12 mouse cellular contexts compared by ENCODE assay signal in genomic region chr5:76016086-76016485, GRCm38 (mm10). TPM values are rescaled to one million over a fixed set of nuclear protein-coding genes. Genes with fewer than 3 reads are reported as not detected.
DNase-seq lines count a peak whose midpoint lies in the region; ATAC-seq and TF ChIP-seq lines count a peak whose summit lies in the region.
"Had no signal": no experiment of that assay in that cellular context is flagged by ENCODE, and none has a peak within 500 bp of the region (broad histone marks: within the 10 kb centered on the region; RNA-seq: fewer than 3 reads in every experiment).

No protein-coding gene starts in this region.

- WGBS in heart, embryonic 11.5 days (ENCODE audit: insufficient replicate concordance) = 59% methylated on average over 8 of the region's 8 CpGs
- 39% methylated on average over 8 of the region's 8 CpGs for WGBS in lung, postnatal 0 days
- 73% methylated on average over 8 of the region's 8 CpGs for WGBS in hindbrain, embryonic 11.5 days

- no peak for TF ChIP-seq EP300 in lung, postnatal 0 days (IDR thresholded peaks at IDR 0.05)

- no peak for ATAC-seq in heart, embryonic 11.5 days (replicated peaks; ENCODE audit: insufficient number of reproducible peaks, low FRiP score, low TSS enrichment)
- ATAC-seq in lung, postnatal 0 days = no peak
- ATAC-seq in erythroid progenitor cell, adult 5-6 weeks (replicated peaks; ENCODE audit: low FRiP score, poor library complexity, severe bottlenecking) = no peak
- no peak for ATAC-seq in hindbrain, embryonic 11.5 days (ENCODE audit: low FRiP score)

- no peak overlapping the region for H3K9ac ChIP-seq in heart, embryonic 11.5 days (ENCODE audit: low read depth, low read length)
- no peak overlapping the region for H3K9ac ChIP-seq in lung, postnatal 0 days (replicated peaks; ENCODE audit: low read depth)
- H3K9ac ChIP-seq in hindbrain, embryonic 11.5 days (ENCODE audit: low read depth, low read length) = no peak overlapping the region
- H3K9ac ChIP-seq: forebrain, embryonic 12.5 days; liver, embryonic 14.5 days had no signal

- no peaks in the 10 kb centered on the region for H3K27me3 ChIP-seq in heart, embryonic 11.5 days (ENCODE audit: control insufficient read depth, insufficient read depth, low read length)
- H3K27me3 ChIP-seq in lung, postnatal 0 days (replicated peaks; ENCODE audit: insufficient read depth, low read length) = no peaks in the 10 kb centered on the region
- H3K27me3 ChIP-seq in hindbrain, embryonic 11.5 days (ENCODE audit: control insufficient read depth, insufficient read depth, low read length) = no peaks in the 10 kb centered on the region
- H3K27me3 ChIP-seq: forebrain, embryonic 12.5 days had no signal

- H3K4me3 ChIP-seq in heart, embryonic 11.5 days (ENCODE audit: low read depth, low read length) = no peak overlapping the region
- H3K4me3 ChIP-seq in lung, postnatal 0 days (ENCODE audit: low read depth, low read length) = no peak overlapping the region
- no peak overlapping the region for H3K4me3 ChIP-seq in hindbrain, embryonic 11.5 days (ENCODE audit: low read depth, low read length)
- H3K4me3 ChIP-seq: forebrain, embryonic 12.5 days had no signal

- H3K4me2 ChIP-seq in heart, embryonic 11.5 days = no peak overlapping the region
- no peak overlapping the region for H3K4me2 ChIP-seq in lung, postnatal 0 days (replicated peaks; ENCODE audit: low read depth, low read length)
- no peak overlapping the region for H3K4me2 ChIP-seq in hindbrain, embryonic 11.5 days (replicated peaks; ENCODE audit: low read depth, low read length)
- H3K4me2 ChIP-seq: forebrain, embryonic 12.5 days had no signal

- H3K4me1 ChIP-seq in heart, embryonic 11.5 days (ENCODE audit: control insufficient read depth, insufficient read depth, low read length) = no peaks in the 10 kb centered on the region
- no peaks in the 10 kb centered on the region for H3K4me1 ChIP-seq in lung, postnatal 0 days (ENCODE audit: insufficient read depth, low read depth, low read length)
- no peaks in the 10 kb centered on the region for H3K4me1 ChIP-seq in hindbrain, embryonic 11.5 days (replicated peaks; ENCODE audit: control insufficient read depth, insufficient read depth, low read length)
- H3K4me1 ChIP-seq: forebrain, embryonic 12.5 days had no signal

- no peaks in the 10 kb centered on the region for H3K9me3 ChIP-seq in heart, embryonic 11.5 days (replicated peaks; ENCODE audit: control insufficient read depth, low read length)
- no peaks in the 10 kb centered on the region for H3K9me3 ChIP-seq in lung, postnatal 0 days (ENCODE audit: low read length)
- H3K9me3 ChIP-seq in hindbrain, embryonic 11.5 days (ENCODE audit: control insufficient read depth, low read length) = no peaks in the 10 kb centered on the region
- H3K9me3 ChIP-seq: forebrain, embryonic 12.5 days had no signal

- H3K27ac ChIP-seq in heart, embryonic 11.5 days (ENCODE audit: low read depth, low read length) = no peak overlapping the region
- peak overlapping the region; percentile 64; the same call in 1 of the 2 replicates for H3K27ac ChIP-seq in lung, postnatal 0 days (ENCODE audit: low read length)
- H3K27ac ChIP-seq in hindbrain, embryonic 11.5 days (ENCODE audit: low read depth, low read length) = no peak overlapping the region
- H3K27ac ChIP-seq: forebrain, embryonic 12.5 days; liver, embryonic 14.5 days had no signal

- no peaks in the 10 kb centered on the region for H3K36me3 ChIP-seq in heart, embryonic 11.5 days (ENCODE audit: control insufficient read depth, insufficient read depth, low read length)
- H3K36me3 ChIP-seq in lung, postnatal 0 days (ENCODE audit: insufficient read depth, low read length) = no peaks in the 10 kb centered on the region
- no peaks in the 10 kb centered on the region for H3K36me3 ChIP-seq in hindbrain, embryonic 11.5 days (ENCODE audit: control insufficient read depth, insufficient read depth, low read length)
- H3K36me3 ChIP-seq: forebrain, embryonic 12.5 days had no signal

- no peak for TF ChIP-seq CTCF in lung, postnatal 0 days (IDR thresholded peaks at IDR 0.05)

- peak; percentile 92 for DNase-seq in heart, adult 11 months
- DNase-seq in lung, postnatal 0 days (ENCODE audit: low spot score) = no peak
- no peak for DNase-seq in lung, postnatal 4 days
- DNase-seq in kidney, adult 8-10 months = peak; percentile 48 to 75
- peak; percentile 43 to 58 for DNase-seq in kidney, postnatal 4 days
- no peak for DNase-seq in hindbrain, embryonic 11.5 days (ENCODE audit: low spot score)
- DNase-seq: cerebellum, adult 11-12 months had no signal

RNA-seq across cellular contexts. Expression of gene Kdr, which starts 37.8 kb away (rescaled TPM):
- 31.6 and 46.9 TPM in 2 replicates for polyA plus RNA-seq in heart, embryonic 11.5 days (2014; fragmentation: Nextera tagmentation; extraction: Ambion mirVana)
- polyA plus RNA-seq in lung, postnatal 0 days (2015; fragmentation: Nextera tagmentation; extraction: Ambion mirVana) = 46.4 and 69.4 TPM in 2 replicates
- total RNA-seq in erythroid progenitor cell, adult 5-6 weeks (2015; ENCODE audit: low replicate concordance) = not detected in 2 replicates
- total RNA-seq in erythroid progenitor cell, adult 5-6 weeks (2017; ENCODE audit: low replicate concordance) = 0.08 and 0.26 TPM in 2 replicates
- polyA plus RNA-seq in hindbrain, embryonic 11.5 days (2014; fragmentation: Nextera tagmentation; extraction: Ambion mirVana) = 20.1 and 24.9 TPM in 2 replicates
- total RNA-seq: monocyte, adult 5-6 weeks had no signal

Comparison
In these comparisons a context has a peak if more than half of its experiments do, and no peak if none do; other contexts are left out.
1. DNase-seq: peak in heart, adult 11 months (single experiment), kidney, adult 8-10 months (2 of 2) and kidney, postnatal 4 days (2 of 2); none in lung, postnatal 0 days (single experiment), lung, postnatal 4 days (0 of 2) and hindbrain, embryonic 11.5 days (single experiment).